Mouse (Mus musculus) urinary bladder, adult 18-20 months (tissue): ENCODE results near the gene Soga1.

Experiments
- DNase-seq, 2 experiments: peaks; one replicate each; pipeline ENCODE4 v3.0.0; 2022; ENCODE audit warnings: low spot score in 2 of 2, mixed read lengths in 2 of 2

Gene Soga1

GRCm38 (mm10) chr2:156987316-156987715, 91.7 kb downstream of the Soga1 start:
- no peak for DNase-seq

- DNase-seq = no peak
Observed at GRCm38 (mm10) chr2:156982864-156983263, 96.2 kb downstream of the Soga1 start.

GRCm38 (mm10) chr2:156981291-156981690, 97.8 kb downstream of the Soga1 start:
- DNase-seq = no peak

- no peak for DNase-seq
Observed at GRCm38 (mm10) chr2:156980059-156980458, 99.0 kb downstream of the Soga1 start.

- DNase-seq = no peak
Observed at GRCm38 (mm10) chr2:156976711-156977110, 102.3 kb downstream of the Soga1 start.

GRCm38 (mm10) chr2:156974967-156975366, 104.1 kb downstream of the Soga1 start:
- DNase-seq = no peak

- DNase-seq = no peak
Observed at GRCm38 (mm10) chr2:156973316-156974100, 105.5 kb downstream of the Soga1 start.

- no peak for DNase-seq
Observed at GRCm38 (mm10) chr2:156970253-156970652, 108.8 kb downstream of the Soga1 start.

- no peak for DNase-seq
Observed at GRCm38 (mm10) chr2:156968501-156968900, 110.6 kb downstream of the Soga1 start.

- DNase-seq = no peak
Observed at GRCm38 (mm10) chr2:156967388-156967787, 111.7 kb downstream of the Soga1 start.
